ENCODE assay signal across 25 mouse cellular contexts in the genomic region with DNA sequence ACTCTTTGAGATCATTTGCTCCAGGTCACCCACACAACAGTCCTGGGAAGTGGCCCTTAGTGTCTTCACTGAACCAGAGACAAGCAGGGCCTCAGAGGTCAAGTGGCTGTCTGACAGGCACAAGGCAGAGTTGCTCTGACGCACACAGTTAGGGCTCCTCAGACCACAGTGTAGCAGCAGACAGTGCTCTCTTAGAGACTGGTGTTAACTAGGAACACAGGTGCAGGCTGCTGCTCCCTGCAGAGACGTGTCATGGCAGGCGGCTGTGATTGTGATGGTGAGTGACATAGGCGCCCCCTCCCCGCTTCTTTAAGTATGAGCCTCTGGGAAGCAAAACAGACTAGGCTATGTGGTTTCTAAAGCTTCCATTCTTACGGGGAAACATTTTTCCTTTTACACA. TPM values are rescaled to one million over a fixed set of nuclear protein-coding genes. Genes with fewer than 3 reads are reported as not detected.
DNase-seq lines count a peak whose midpoint lies in the region; ATAC-seq and TF ChIP-seq lines count a peak whose summit lies in the region.
"Had no signal": no experiment of that assay in that cellular context is flagged by ENCODE, and none has a peak within 500 bp of the region (broad histone marks: within the 10 kb centered on the region; RNA-seq: fewer than 3 reads in every experiment).

No protein-coding gene starts in this region.

- TF ChIP-seq CTCF in hindbrain, postnatal 0 days (IDR thresholded peaks at IDR 0.05; ENCODE audit: low read depth), result no peak

- 27% methylated on average over 6 of the region's 6 CpGs for WGBS in forebrain, embryonic 12.5 days
- 18% methylated on average over 6 of the region's 6 CpGs for WGBS in forebrain, embryonic 15.5 days
- 16% methylated on average over 6 of the region's 6 CpGs for WGBS in midbrain, embryonic 13.5 days
- 23% methylated on average over 6 of the region's 6 CpGs for WGBS in midbrain, embryonic 16.5 days
- WGBS in embryonic facial prominence, embryonic 11.5 days, result 34% methylated on average over 6 of the region's 6 CpGs
- 28% methylated on average over 6 of the region's 6 CpGs for WGBS in hindbrain, postnatal 0 days

- no peak overlapping the region for H3K4me2 ChIP-seq in forebrain, embryonic 12.5 days
- no peak overlapping the region for H3K4me2 ChIP-seq in forebrain, embryonic 15.5 days (replicated peaks)
- H3K4me2 ChIP-seq in midbrain, embryonic 13.5 days (replicated peaks), result no peak overlapping the region
- no peak overlapping the region for H3K4me2 ChIP-seq in midbrain, embryonic 16.5 days (ENCODE audit: low read length)
- H3K4me2 ChIP-seq in embryonic facial prominence, embryonic 11.5 days (ENCODE audit: low read depth, low read length), result no peak overlapping the region
- no peak overlapping the region for H3K4me2 ChIP-seq in hindbrain, postnatal 0 days (ENCODE audit: low read depth, low read length)
- H3K4me2 ChIP-seq: heart, embryonic 11.5 days; hindbrain, embryonic 15.5 days; limb, embryonic 15.5 days; lung, embryonic 14.5 days; neural tube, embryonic 15.5 days had no signal

- H3K4me3 ChIP-seq in forebrain, embryonic 12.5 days (replicated peaks), result no peak overlapping the region
- no peak overlapping the region for H3K4me3 ChIP-seq in forebrain, embryonic 15.5 days
- no peak overlapping the region for H3K4me3 ChIP-seq in midbrain, embryonic 13.5 days (replicated peaks)
- no peak overlapping the region for H3K4me3 ChIP-seq in midbrain, embryonic 16.5 days (ENCODE audit: low read depth, low read length)
- no peak overlapping the region for H3K4me3 ChIP-seq in embryonic facial prominence, embryonic 11.5 days (ENCODE audit: low read depth, low read length)
- H3K4me3 ChIP-seq in hindbrain, postnatal 0 days (ENCODE audit: low read length), result no peak overlapping the region
- H3K4me3 ChIP-seq: hindbrain, embryonic 15.5 days; limb, embryonic 15.5 days; neural tube, embryonic 15.5 days had no signal

- peaks cover 9% of the 10 kb centered on the region for H3K4me1 ChIP-seq in forebrain, embryonic 12.5 days
- no peaks in the 10 kb centered on the region for H3K4me1 ChIP-seq in forebrain, embryonic 15.5 days
- H3K4me1 ChIP-seq in midbrain, embryonic 13.5 days (replicated peaks), result peaks cover 9% of the 10 kb centered on the region
- no peaks in the 10 kb centered on the region for H3K4me1 ChIP-seq in midbrain, embryonic 16.5 days (ENCODE audit: control insufficient read depth, insufficient read depth, low read length)
- no peaks in the 10 kb centered on the region for H3K4me1 ChIP-seq in embryonic facial prominence, embryonic 11.5 days (ENCODE audit: control insufficient read depth, insufficient read depth, low read length)
- no peaks in the 10 kb centered on the region for H3K4me1 ChIP-seq in hindbrain, postnatal 0 days (ENCODE audit: insufficient read depth, low read length)
- H3K4me1 ChIP-seq: hindbrain, embryonic 15.5 days; limb, embryonic 15.5 days; neural tube, embryonic 15.5 days had no signal

- H3K27ac ChIP-seq in forebrain, embryonic 12.5 days, result 0 out of 2 replicates have a peak overlapping the region, but pooled peaks have one; percentile 38
- H3K27ac ChIP-seq in forebrain, embryonic 15.5 days (replicated peaks), result no peak overlapping the region
- no peak overlapping the region for H3K27ac ChIP-seq in midbrain, embryonic 13.5 days
- no peak overlapping the region for H3K27ac ChIP-seq in midbrain, embryonic 16.5 days (ENCODE audit: low read length)
- no peak overlapping the region for H3K27ac ChIP-seq in embryonic facial prominence, embryonic 11.5 days (replicated peaks; ENCODE audit: low read depth, low read length)
- no peak overlapping the region for H3K27ac ChIP-seq in hindbrain, postnatal 0 days
- H3K27ac ChIP-seq: hindbrain, embryonic 15.5 days; limb, embryonic 15.5 days; liver, embryonic 14.5 days; neural tube, embryonic 15.5 days had no signal

- ATAC-seq in forebrain, embryonic 12.5 days (ENCODE audit: low FRiP score), result no peak
- ATAC-seq in forebrain, embryonic 15.5 days (replicated peaks), result no peak
- ATAC-seq in midbrain, embryonic 13.5 days, result peak; percentile 79
- no peak for ATAC-seq in midbrain, embryonic 16.5 days
- ATAC-seq in embryonic facial prominence, embryonic 11.5 days (replicated peaks; ENCODE audit: insufficient number of reproducible peaks, low FRiP score, low TSS enrichment, low read depth), result 0 out of 2 replicates have a peak, but pooled peaks have one; percentile 44
- ATAC-seq in hindbrain, postnatal 0 days, result peak; percentile 43; the same call in 1 of the 2 replicates
- ATAC-seq: activated CD4-positive, CD25-positive, alpha-beta regulatory T cell, adult 4 months; intestine, postnatal 0 days had no signal

- H3K27me3 ChIP-seq in forebrain, embryonic 12.5 days, result no peaks in the 10 kb centered on the region
- 0 out of 2 replicates have a peak, but pooled peaks cover 3% of the 10 kb centered on the region for H3K27me3 ChIP-seq in forebrain, embryonic 15.5 days
- 0 out of 2 replicates have a peak, but pooled peaks cover 3% of the 10 kb centered on the region for H3K27me3 ChIP-seq in midbrain, embryonic 13.5 days
- H3K27me3 ChIP-seq in midbrain, embryonic 16.5 days (ENCODE audit: control insufficient read depth, insufficient read depth, low read depth, low read length), result no peaks in the 10 kb centered on the region
- H3K27me3 ChIP-seq in embryonic facial prominence, embryonic 11.5 days (ENCODE audit: control insufficient read depth, insufficient read depth, low read length), result no peaks in the 10 kb centered on the region
- no peaks in the 10 kb centered on the region for H3K27me3 ChIP-seq in hindbrain, postnatal 0 days (ENCODE audit: insufficient read depth, low read length)
- H3K27me3 ChIP-seq: hindbrain, embryonic 15.5 days; limb, embryonic 15.5 days; neural tube, embryonic 15.5 days had no signal

- DNase-seq in embryonic facial prominence, embryonic 11.5 days (ENCODE audit: low spot score), result peak; percentile 13
- peak; percentile 35 for DNase-seq in hindbrain, postnatal 0 days (ENCODE audit: low spot score)
- no peak for DNase-seq in spleen, adult 18-20 months
- no peak for DNase-seq in spleen, postnatal 36 days (ENCODE audit: low spot score in 2 of 2)
- DNase-seq: adrenal gland, postnatal 10 days; cerebellum, adult 2 months; cerebellum, postnatal 36 days; kidney, postnatal 25 days; lung, embryonic 14.5 days; right cerebral cortex, postnatal 14 days; thymus, postnatal 14 days had no signal

- no peaks in the 10 kb centered on the region for H3K36me3 ChIP-seq in forebrain, embryonic 12.5 days (replicated peaks)
- H3K36me3 ChIP-seq in forebrain, embryonic 15.5 days, result no peaks in the 10 kb centered on the region
- H3K36me3 ChIP-seq in midbrain, embryonic 13.5 days, result no peaks in the 10 kb centered on the region
- H3K36me3 ChIP-seq in midbrain, embryonic 16.5 days (ENCODE audit: control insufficient read depth, insufficient read depth, low read length), result no peaks in the 10 kb centered on the region
- H3K36me3 ChIP-seq in embryonic facial prominence, embryonic 11.5 days (replicated peaks; ENCODE audit: control insufficient read depth, insufficient read depth, low read depth, low read length), result no peaks in the 10 kb centered on the region
- no peaks in the 10 kb centered on the region for H3K36me3 ChIP-seq in hindbrain, postnatal 0 days (ENCODE audit: insufficient read depth, low read length)
- H3K36me3 ChIP-seq: hindbrain, embryonic 15.5 days; limb, embryonic 15.5 days; neural tube, embryonic 15.5 days had no signal

- H3K9me3 ChIP-seq in forebrain, embryonic 12.5 days, result no peaks in the 10 kb centered on the region
- H3K9me3 ChIP-seq in forebrain, embryonic 15.5 days, result no peaks in the 10 kb centered on the region
- no peaks in the 10 kb centered on the region for H3K9me3 ChIP-seq in midbrain, embryonic 13.5 days
- H3K9me3 ChIP-seq in midbrain, embryonic 16.5 days (replicated peaks; ENCODE audit: control insufficient read depth, low read length, poor library complexity, severe bottlenecking), result no peaks in the 10 kb centered on the region
- H3K9me3 ChIP-seq in embryonic facial prominence, embryonic 11.5 days (replicated peaks; ENCODE audit: control insufficient read depth, low read length), result no peaks in the 10 kb centered on the region
- no peaks in the 10 kb centered on the region for H3K9me3 ChIP-seq in hindbrain, postnatal 0 days (ENCODE audit: low read length)
- H3K9me3 ChIP-seq: hindbrain, embryonic 15.5 days; limb, embryonic 15.5 days; neural tube, embryonic 15.5 days had no signal

- no peak overlapping the region for H3K9ac ChIP-seq in forebrain, embryonic 12.5 days
- no peak overlapping the region for H3K9ac ChIP-seq in forebrain, embryonic 15.5 days (replicated peaks)
- H3K9ac ChIP-seq in midbrain, embryonic 13.5 days (replicated peaks), result no peak overlapping the region
- H3K9ac ChIP-seq in midbrain, embryonic 16.5 days (ENCODE audit: low read depth, low read length), result no peak overlapping the region
- no peak overlapping the region for H3K9ac ChIP-seq in embryonic facial prominence, embryonic 11.5 days (replicated peaks; ENCODE audit: low read length)
- no peak overlapping the region for H3K9ac ChIP-seq in hindbrain, postnatal 0 days (replicated peaks; ENCODE audit: low read length)
- H3K9ac ChIP-seq: hindbrain, embryonic 15.5 days; limb, embryonic 15.5 days; liver, embryonic 14.5 days; lung, embryonic 14.5 days; neural tube, embryonic 15.5 days had no signal

RNA-seq across cellular contexts. Expression of a gene that starts 55.5 kb away (rescaled TPM):
- polyA plus RNA-seq in forebrain, embryonic 12.5 days (2016; fragmentation: Nextera tagmentation; extraction: Ambion mirVana), result 0.17 TPM in 1 of 2 replicates, not detected in the other
- polyA plus RNA-seq in forebrain, embryonic 15.5 days (2015; fragmentation: Nextera tagmentation; extraction: Ambion mirVana), result 0.05 TPM in 1 of 2 replicates, not detected in the other
- polyA plus RNA-seq in midbrain, embryonic 13.5 days (2015; fragmentation: Nextera tagmentation; extraction: Ambion mirVana), result 0.09 TPM in 1 of 2 replicates, not detected in the other
- polyA plus RNA-seq in midbrain, embryonic 16.5 days (2015; fragmentation: Nextera tagmentation; extraction: Ambion mirVana), result 0.08 TPM in 1 of 2 replicates, not detected in the other
- polyA plus RNA-seq in embryonic facial prominence, embryonic 11.5 days (2014; fragmentation: Nextera tagmentation; extraction: Ambion mirVana), result 0.17 and 0.21 TPM in 2 replicates
- under 0.01 TPM in 1 of 2 replicates, not detected in the other for total RNA-seq in hindbrain, postnatal 0 days (2014; rRNA removed)
- 0.04 TPM in 1 of 2 replicates, not detected in the other for polyA plus RNA-seq in hindbrain, postnatal 0 days (2015; fragmentation: Nextera tagmentation; extraction: Ambion mirVana)
- total RNA-seq: granulocyte monocyte progenitor cell, adult 5-6 weeks; megakaryocyte, adult 5-6 weeks had no signal
- polyA plus RNA-seq: activated CD4-positive, CD25-positive, alpha-beta regulatory T cell, adult 4 months; heart, embryonic 11.5 days; heart, postnatal 0 days; intestine, postnatal 0 days; liver, embryonic 14.5 days; lung, embryonic 14.5 days had no signal

RNA-seq across cellular contexts. Expression of a gene that starts 58.0 kb away (rescaled TPM):
- polyA plus RNA-seq in forebrain, embryonic 12.5 days (2016; fragmentation: Nextera tagmentation; extraction: Ambion mirVana), result 2.5 and 2.9 TPM in 2 replicates
- 2.2 TPM in 2 replicates for polyA plus RNA-seq in forebrain, embryonic 15.5 days (2015; fragmentation: Nextera tagmentation; extraction: Ambion mirVana)
- polyA plus RNA-seq in midbrain, embryonic 13.5 days (2015; fragmentation: Nextera tagmentation; extraction: Ambion mirVana), result 1.8 and 2.2 TPM in 2 replicates
- 1.6 and 2.3 TPM in 2 replicates for polyA plus RNA-seq in midbrain, embryonic 16.5 days (2015; fragmentation: Nextera tagmentation; extraction: Ambion mirVana)
- polyA plus RNA-seq in embryonic facial prominence, embryonic 11.5 days (2014; fragmentation: Nextera tagmentation; extraction: Ambion mirVana), result 2.9 and 3.5 TPM in 2 replicates
- total RNA-seq in hindbrain, postnatal 0 days (2014; rRNA removed), result 1.7 TPM in 1 of 2 replicates, not detected in the other
- 1.5 and 1.6 TPM in 2 replicates for polyA plus RNA-seq in hindbrain, postnatal 0 days (2015; fragmentation: Nextera tagmentation; extraction: Ambion mirVana)
- total RNA-seq: granulocyte monocyte progenitor cell, adult 5-6 weeks had no signal
- polyA plus RNA-seq: activated CD4-positive, CD25-positive, alpha-beta regulatory T cell, adult 4 months had no signal

Comparison
In these comparisons a context has a peak if more than half of its experiments do, and no peak if none do; other contexts are left out.
1. ATAC-seq: peak in midbrain, embryonic 13.5 days (single experiment), embryonic facial prominence, embryonic 11.5 days (single experiment) and hindbrain, postnatal 0 days (single experiment); none in forebrain, embryonic 12.5 days (single experiment), forebrain, embryonic 15.5 days (single experiment) and midbrain, embryonic 16.5 days (single experiment).
2. DNase-seq: peak in embryonic facial prominence, embryonic 11.5 days (single experiment) and hindbrain, postnatal 0 days (single experiment); none in spleen, adult 18-20 months (0 of 2) and spleen, postnatal 36 days (0 of 2).